In genomic region chr16:22358701-22359354, GRCm38 (mm10) we compare ENCODE assay signal across 8 mouse cellular contexts.
DNase-seq lines count a peak whose midpoint lies in the region; ATAC-seq and TF ChIP-seq lines count a peak whose summit lies in the region.

No protein-coding gene starts in this region.

- 18% methylated on average over 18 of the region's 18 CpGs for WGBS in intestine, embryonic 15.5 days
- WGBS in lung, postnatal 0 days = 13% methylated on average over 18 of the region's 18 CpGs
- 17% methylated on average over 18 of the region's 18 CpGs for WGBS in stomach, embryonic 16.5 days

- H3K27me3 ChIP-seq in intestine, embryonic 15.5 days (replicated peaks) = no peaks in the 10 kb centered on the region
- H3K27me3 ChIP-seq in lung, postnatal 0 days (replicated peaks; ENCODE audit: insufficient read depth, low read length) = no peaks in the 10 kb centered on the region
- no peaks in the 10 kb centered on the region for H3K27me3 ChIP-seq in stomach, embryonic 16.5 days (ENCODE audit: control insufficient read depth, insufficient read depth, low read length)

- H3K9ac ChIP-seq in intestine, embryonic 15.5 days = no peak overlapping the region
- H3K9ac ChIP-seq in lung, postnatal 0 days (replicated peaks; ENCODE audit: low read depth) = no peak overlapping the region
- H3K9ac ChIP-seq in stomach, embryonic 16.5 days (ENCODE audit: low read length) = peak overlapping the region; percentile 61

- peak; percentile 37; the same call in 1 of the 2 replicates for ATAC-seq in granulocyte monocyte progenitor cell, adult 5-6 weeks (replicated peaks; ENCODE audit: poor library complexity, severe bottlenecking)
- no peak for ATAC-seq in intestine, embryonic 15.5 days
- ATAC-seq in lung, postnatal 0 days = no peak
- no peak for ATAC-seq in stomach, embryonic 16.5 days (ENCODE audit: insufficient read depth, low FRiP score)

- H3K27ac ChIP-seq in intestine, embryonic 15.5 days = no peak overlapping the region
- H3K27ac ChIP-seq in lung, postnatal 0 days (ENCODE audit: low read length) = no peak overlapping the region
- peak overlapping the region; percentile 25; the same call in 1 of the 2 replicates for H3K27ac ChIP-seq in stomach, embryonic 16.5 days (ENCODE audit: low read length)

- H3K9me3 ChIP-seq in intestine, embryonic 15.5 days = no peaks in the 10 kb centered on the region
- no peaks in the 10 kb centered on the region for H3K9me3 ChIP-seq in lung, postnatal 0 days (ENCODE audit: low read length)
- H3K9me3 ChIP-seq in stomach, embryonic 16.5 days (replicated peaks; ENCODE audit: control insufficient read depth, low read length) = no peaks in the 10 kb centered on the region

- H3K36me3 ChIP-seq in intestine, embryonic 15.5 days = no peaks in the 10 kb centered on the region
- H3K36me3 ChIP-seq in lung, postnatal 0 days (ENCODE audit: insufficient read depth, low read length) = no peaks in the 10 kb centered on the region
- no peaks in the 10 kb centered on the region for H3K36me3 ChIP-seq in stomach, embryonic 16.5 days (ENCODE audit: control insufficient read depth, insufficient read depth, low read length)

- no peak for TF ChIP-seq POLR2A in brain, embryonic 14.5 days (IDR thresholded peaks at IDR 0.05; ENCODE audit: borderline replicate concordance, extremely low read depth, insufficient read depth, insufficient read length, poor library complexity, severe bottlenecking)

- peak overlapping the region; percentile 43 for H3K4me2 ChIP-seq in intestine, embryonic 15.5 days (replicated peaks)
- H3K4me2 ChIP-seq in lung, postnatal 0 days (replicated peaks; ENCODE audit: low read depth, low read length) = peak overlapping the region; percentile 23
- H3K4me2 ChIP-seq in stomach, embryonic 16.5 days (ENCODE audit: low read depth, low read length) = peak overlapping the region; percentile 48

- no peak for TF ChIP-seq CTCF in brain, embryonic 14.5 days (IDR thresholded peaks at IDR 0.05; ENCODE audit: borderline replicate concordance, extremely low read depth, insufficient read depth, insufficient read length)
- no peak for TF ChIP-seq CTCF in lung, postnatal 0 days (IDR thresholded peaks at IDR 0.05)

- DNase-seq in layer of hippocampus, adult 9-11 months = peak; percentile 62
- no peak for DNase-seq in layer of hippocampus, adult 9-10 months (ENCODE audit: low spot score)
- DNase-seq in brain, embryonic 14.5 days (ENCODE audit: low read depth) = peak; percentile 47
- peak; percentile 33 for DNase-seq in lung, postnatal 0 days (ENCODE audit: low spot score)
- no peak for DNase-seq in B cell, adult 2 months

- no peaks in the 10 kb centered on the region for H3K4me1 ChIP-seq in intestine, embryonic 15.5 days (replicated peaks)
- H3K4me1 ChIP-seq in lung, postnatal 0 days (ENCODE audit: insufficient read depth, low read depth, low read length) = no peaks in the 10 kb centered on the region; the same call in 1 of the 2 replicates
- H3K4me1 ChIP-seq in stomach, embryonic 16.5 days (ENCODE audit: control insufficient read depth, insufficient read depth, low read length) = peaks cover 11% of the 10 kb centered on the region; the same call in 1 of the 2 replicates

- no peak overlapping the region for H3K4me3 ChIP-seq in intestine, embryonic 15.5 days (replicated peaks)
- H3K4me3 ChIP-seq in lung, postnatal 0 days (ENCODE audit: low read depth, low read length) = no peak overlapping the region; the same call in 1 of the 2 replicates
- H3K4me3 ChIP-seq in stomach, embryonic 16.5 days (replicated peaks; ENCODE audit: low read length) = peak overlapping the region; percentile 19

- no peak for TF ChIP-seq EP300 in lung, postnatal 0 days (IDR thresholded peaks at IDR 0.05)

Comparison
In these comparisons a context has a peak if more than half of its experiments do, and no peak if none do; other contexts are left out.
1. DNase-seq: peak in layer of hippocampus, adult 9-11 months (single experiment), brain, embryonic 14.5 days (single experiment) and lung, postnatal 0 days (single experiment); none in layer of hippocampus, adult 9-10 months (single experiment) and B cell, adult 2 months (0 of 2).
2. Peak in every context shown above with its lines, with median percentiles within 50 percentile points of each other: H3K4me2 ChIP-seq.